Mouse (Mus musculus): ENCODE measurements around the gene Gmnn.
"Not testable (repeated sequence)": the region's sequence is repeated elsewhere in the genome, so short reads cannot be mapped to it uniquely, and the experiment has no call there.

Gmnn gene

GRCm38 (mm10) chr13:24761403-24762227, at the start of gene Gmnn:
Gmnn (minus strand) TSS chr13:24761923.
- DNase-seq (ENCODE audit: low spot score in 2 of 2): peak; percentile 91 to 92

GRCm38 (mm10) chr13:24806079-24806478, 44.4 kb upstream of the Gmnn start:
- DNase-seq (ENCODE audit: low spot score in 2 of 2): no peak

- DNase-seq (ENCODE audit: low spot score in 2 of 2): no peak
These were observed 41.5 kb upstream of the Gmnn start for GRCm38 (mm10) chr13:24803196-24803595.

GRCm38 (mm10) chr13:24802131-24802691, 40.5 kb upstream of the Gmnn start:
- peak; percentile 54 to 61 for DNase-seq (ENCODE audit: low spot score in 2 of 2)

- DNase-seq (ENCODE audit: low spot score in 2 of 2): peak; percentile 36 to 44
These were observed 39.7 kb upstream of the Gmnn start, which contains the start of gene BC005537 for GRCm38 (mm10) chr13:24801308-24801921. BC005537 (plus strand) TSS chr13:24801657.

- peak; percentile 98 to 99 for DNase-seq (ENCODE audit: low spot score in 2 of 2)
These were observed 39.1 kb upstream of the Gmnn start for GRCm38 (mm10) chr13:24800674-24801307.

GRCm38 (mm10) chr13:24799925-24800673, 38.4 kb upstream of the Gmnn start:
- DNase-seq (ENCODE audit: low spot score in 2 of 2): peak; percentile 16 to 34

- DNase-seq (ENCODE audit: low spot score in 2 of 2): no peak
These were observed 37.7 kb upstream of the Gmnn start for GRCm38 (mm10) chr13:24799378-24799777.

GRCm38 (mm10) chr13:24798686-24799085, 37.0 kb upstream of the Gmnn start:
- DNase-seq (ENCODE audit: low spot score in 2 of 2): no peak

GRCm38 (mm10) chr13:24792411-24793045, 30.8 kb upstream of the Gmnn start:
- no peak for DNase-seq (ENCODE audit: low spot score in 2 of 2)

GRCm38 (mm10) chr13:24791349-24791748, 29.6 kb upstream of the Gmnn start:
- DNase-seq (ENCODE audit: low spot score in 2 of 2): peak in 1 of 2 experiments; percentile 32

GRCm38 (mm10) chr13:24787477-24787876, 25.8 kb upstream of the Gmnn start:
- DNase-seq (ENCODE audit: low spot score in 2 of 2): no peak

GRCm38 (mm10) chr13:24786014-24786490, 24.3 kb upstream of the Gmnn start:
- DNase-seq (ENCODE audit: low spot score in 2 of 2): peak; percentile 32

- DNase-seq (ENCODE audit: low spot score in 2 of 2): no peak
These were observed 20.2 kb upstream of the Gmnn start for GRCm38 (mm10) chr13:24781916-24782315.

- no peak for DNase-seq (ENCODE audit: low spot score in 2 of 2)
These were observed 17.1 kb upstream of the Gmnn start for GRCm38 (mm10) chr13:24778706-24779380.

- DNase-seq (ENCODE audit: low spot score in 2 of 2): no peak
These were observed 16.3 kb upstream of the Gmnn start for GRCm38 (mm10) chr13:24778026-24778425.

- DNase-seq (ENCODE audit: low spot score in 2 of 2): peak; percentile 49 to 72
These were observed 14.6 kb upstream of the Gmnn start for GRCm38 (mm10) chr13:24776146-24776844.

- DNase-seq (ENCODE audit: low spot score in 2 of 2): not testable (repeated sequence)
These were observed 9.8 kb upstream of the Gmnn start for GRCm38 (mm10) chr13:24771482-24771881.

GRCm38 (mm10) chr13:24767809-24768208, 6.1 kb upstream of the Gmnn start:
- DNase-seq (ENCODE audit: low spot score in 2 of 2): peak; percentile 11 to 32

- DNase-seq (ENCODE audit: low spot score in 2 of 2): no peak
These were observed 531 bp upstream of the Gmnn start for GRCm38 (mm10) chr13:24762254-24762653.
